Mouse (Mus musculus) midbrain, postnatal 0 days (tissue): ENCODE measurements at regions not wholly inside any gene's neighbourhood (a gene's known extent, or its start where the extent isn't known, plus 50 kb on each side); places are given as distances from the start of the nearest gene placed in this dataset.

Experiments used
- ATAC-seq: fragments of 200-750 bp; cut with Nextera tagmentation; 2 replicates; pipeline ENCODE4 v1.8.0; 2017; ENCODE audit warnings: moderate number of reproducible peaks, mild to moderate bottlenecking, moderate TSS enrichment, moderate library complexity; ENCODE audit not compliant: low FRiP score
- DNase-seq: peaks from one replicate; pipeline ENCODE4 v3.0.0-alpha.2; 2015; ENCODE audit warnings: low spot score
- H3K27ac ChIP-seq: fragments of 300-500 bp; sonication (generic); 2 replicates; pipeline ENCODE4 v1.5.1; 2014; ENCODE audit warnings: low read depth, mild to moderate bottlenecking, low read length, mixed read lengths
- H3K27me3 ChIP-seq: fragments of 300-500 bp; sonication (generic); 2 replicates; pipeline ENCODE4 v1.6.1; 2014; ENCODE audit warnings: low read length, control low read depth, mixed read lengths; ENCODE audit not compliant: insufficient read depth
- H3K36me3 ChIP-seq: fragments of 300-500 bp; sonication (generic); 2 replicates; pipeline ENCODE4 v1.6.1; 2014; ENCODE audit warnings: low read length, control low read depth, mixed read lengths; ENCODE audit not compliant: insufficient read depth
- H3K4me1 ChIP-seq: fragments of 300-500 bp; sonication (generic); 2 replicates; pipeline ENCODE4 v1.6.1; 2014; ENCODE audit warnings: mild to moderate bottlenecking, control low read depth, antibody characterized with exemption, low read length, mixed read lengths; ENCODE audit not compliant: insufficient read depth
- H3K4me2 ChIP-seq: fragments of 300-500 bp; sonication (generic); 2 replicates; pipeline ENCODE4 v1.6.1; 2014; ENCODE audit warnings: low read depth, mild to moderate bottlenecking, low read length, mixed read lengths; ENCODE audit not compliant: poor library complexity, severe bottlenecking
- H3K4me3 ChIP-seq: fragments of 300-500 bp; sonication (generic); 2 replicates; pipeline ENCODE4 v1.5.1; 2014; ENCODE audit warnings: low read depth, mild to moderate bottlenecking, low read length, moderate library complexity
- H3K9ac ChIP-seq: fragments of 300-500 bp; sonication (generic); replicated peaks from 2 replicates; pipeline ENCODE4 v1.6.1; 2014; ENCODE audit warnings: mild to moderate bottlenecking, low read length, moderate library complexity, mixed read lengths; ENCODE audit not compliant: poor library complexity, severe bottlenecking
- H3K9me3 ChIP-seq: fragments of 300-500 bp; sonication (generic); 2 replicates; pipeline ENCODE4 v1.6.1; 2016; ENCODE audit warnings: low read length, control low read depth
- CTCF ChIP-seq: IDR thresholded peaks from 2 replicates; pipeline ENCODE4 v1.5.1; 2016; ENCODE audit warnings: antibody characterized with exemption, mild to moderate bottlenecking
- WGBS: fragments of 180-500 bp; shearing (Covaris S2); extraction: QIAGEN DNeasy Blood & Tissue Kit; methylation state at CpG from one replicate; pipeline ENCODE4 v1.1.7; 2014; 5-methylcytosine and 5-hydroxymethylcytosine counted together

GRCm38 (mm10) chr3:123984028-123984427, 293.4 kb upstream of the Ndst3 start:
- ATAC-seq (no peak), DNase-seq (no peak)
- H3K4me3 ChIP-seq, result no peak overlapping the region
- H3K4me2 ChIP-seq, result no peak overlapping the region
- TF ChIP-seq CTCF, result no peak
- no peaks in the 10 kb centered on the region for H3K36me3 ChIP-seq
- H3K4me1 ChIP-seq, result no peaks in the 10 kb centered on the region
- WGBS, result 69% methylated on average over 1 of the region's 1 CpGs
- no peak overlapping the region for H3K27ac ChIP-seq
- H3K9me3 ChIP-seq, result no peaks in the 10 kb centered on the region
- no peak overlapping the region for H3K9ac ChIP-seq
- H3K27me3 ChIP-seq, result no peaks in the 10 kb centered on the region

DNA sequence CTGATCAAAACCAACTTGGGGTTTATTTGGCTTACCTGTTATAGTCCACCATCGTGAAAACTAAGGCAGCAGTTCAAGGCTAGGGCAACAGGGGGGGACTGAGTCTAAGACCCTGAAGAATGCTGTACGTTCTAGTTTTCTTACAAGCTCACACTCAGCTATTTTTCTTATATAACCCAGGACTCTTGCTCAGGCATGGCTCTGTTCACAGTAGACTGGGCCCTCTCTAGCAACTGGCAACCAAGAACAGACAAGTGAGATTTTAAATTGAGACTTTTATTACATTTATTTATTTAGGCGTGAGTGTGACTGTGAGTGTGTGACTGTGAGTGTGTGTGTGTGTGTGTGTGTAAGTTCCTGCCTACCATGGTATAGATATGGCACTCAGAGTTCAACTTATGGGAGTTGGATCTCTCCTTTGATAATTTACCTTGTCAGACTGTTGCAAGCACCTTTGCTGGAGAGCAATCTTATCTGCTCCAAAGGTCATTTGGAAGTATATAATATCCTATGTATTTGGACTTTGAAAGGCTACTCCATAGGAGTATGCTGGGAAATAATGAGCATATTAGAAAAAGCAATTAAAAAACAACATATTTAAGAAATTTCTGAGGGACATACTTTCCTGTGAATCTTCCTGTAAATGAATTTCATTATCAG, 309.4 kb upstream of the Ndst3 start:
- H3K36me3 ChIP-seq, result no peaks in the 10 kb centered on the region
- H3K4me1 ChIP-seq, result no peaks in the 10 kb centered on the region
- no peak for ATAC-seq
- no peak overlapping the region for H3K4me3 ChIP-seq
- no peak for DNase-seq
- WGBS, result 88% methylated on average over 3 of the region's 3 CpGs
- TF ChIP-seq CTCF, result no peak
- H3K9ac ChIP-seq, result no peak overlapping the region
- no peak overlapping the region for H3K27ac ChIP-seq
- no peak overlapping the region for H3K4me2 ChIP-seq
- no peaks in the 10 kb centered on the region for H3K27me3 ChIP-seq
- no peaks in the 10 kb centered on the region for H3K9me3 ChIP-seq

DNA sequence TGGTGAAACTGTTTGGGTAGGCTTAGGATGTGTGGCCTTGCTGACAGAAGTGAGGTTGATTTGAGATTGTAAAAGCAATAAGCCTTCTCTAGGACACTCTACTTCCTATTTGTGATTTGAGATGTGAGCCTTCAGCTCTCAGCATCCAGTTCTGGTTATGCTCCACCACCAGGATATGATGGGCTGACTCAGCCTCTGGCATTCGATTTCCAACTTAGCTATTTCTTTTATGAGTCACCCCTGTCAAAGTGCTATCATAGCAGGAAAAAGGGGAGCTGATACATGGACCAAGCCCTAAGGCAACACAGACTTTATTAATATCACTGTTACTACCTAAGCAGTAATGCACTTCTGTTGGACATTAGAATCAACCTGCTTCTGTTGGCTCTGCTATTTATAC, 310.2 kb upstream of the Ndst3 start:
- Histone ChIP-seq H3K36me3 (no peaks in the 10 kb centered on the region), H3K4me2 (no peak overlapping the region), H3K9me3 (no peaks in the 10 kb centered on the region), H3K4me3 (no peak overlapping the region), H3K27me3 (no peaks in the 10 kb centered on the region), H3K9ac (no peak overlapping the region), H3K4me1 (no peaks in the 10 kb centered on the region), H3K27ac (no peak overlapping the region)
- no peak for TF ChIP-seq CTCF
- ATAC-seq (no peak), DNase-seq (no peak)
- WGBS, result 82% methylated on average over 1 of the region's 1 CpGs

DNA sequence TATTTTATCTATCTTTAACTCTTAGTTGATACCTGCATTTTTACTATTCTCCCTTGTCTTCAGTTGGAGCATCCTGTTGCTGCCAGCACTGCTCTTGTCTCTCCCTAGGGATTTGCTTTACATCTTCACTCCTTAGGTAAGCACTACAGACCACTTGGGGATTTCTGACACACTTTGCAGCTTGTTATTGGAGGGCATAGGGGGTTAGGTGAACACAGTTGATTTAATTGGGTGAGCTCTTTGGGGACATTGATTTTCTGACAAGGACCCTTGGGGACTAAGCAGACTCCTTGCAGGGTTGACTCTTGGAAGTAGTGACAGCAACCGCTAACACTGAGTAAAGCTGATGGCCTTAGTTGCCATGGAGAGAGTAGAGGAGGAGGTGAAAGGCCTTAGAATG, 309.0 kb upstream of the Tram1l1 start:
- Histone ChIP-seq H3K4me1 (no peaks in the 10 kb centered on the region), H3K9ac (no peak overlapping the region), H3K27me3 (no peaks in the 10 kb centered on the region), H3K36me3 (no peaks in the 10 kb centered on the region), H3K4me2 (no peak overlapping the region), H3K4me3 (no peak overlapping the region), H3K27ac (no peak overlapping the region), H3K9me3 (no peaks in the 10 kb centered on the region)
- 55% methylated on average over 1 of the region's 1 CpGs for WGBS
- DNase-seq (no peak), ATAC-seq (no peak)
- no peak for TF ChIP-seq CTCF

GRCm38 (mm10) chr3:124018618-124019017, 302.0 kb upstream of the Tram1l1 start:
- Histone ChIP-seq H3K4me3 (no peak overlapping the region), H3K4me1 (no peaks in the 10 kb centered on the region), H3K9me3 (no peaks in the 10 kb centered on the region), H3K4me2 (no peak overlapping the region), H3K9ac (no peak overlapping the region), H3K36me3 (no peaks in the 10 kb centered on the region), H3K27me3 (no peaks in the 10 kb centered on the region), H3K27ac (no peak overlapping the region)
- WGBS, result 100% methylated on average over 1 of the region's 1 CpGs
- ATAC-seq, result no peak
- TF ChIP-seq CTCF, result no peak
- no peak for DNase-seq

DNA sequence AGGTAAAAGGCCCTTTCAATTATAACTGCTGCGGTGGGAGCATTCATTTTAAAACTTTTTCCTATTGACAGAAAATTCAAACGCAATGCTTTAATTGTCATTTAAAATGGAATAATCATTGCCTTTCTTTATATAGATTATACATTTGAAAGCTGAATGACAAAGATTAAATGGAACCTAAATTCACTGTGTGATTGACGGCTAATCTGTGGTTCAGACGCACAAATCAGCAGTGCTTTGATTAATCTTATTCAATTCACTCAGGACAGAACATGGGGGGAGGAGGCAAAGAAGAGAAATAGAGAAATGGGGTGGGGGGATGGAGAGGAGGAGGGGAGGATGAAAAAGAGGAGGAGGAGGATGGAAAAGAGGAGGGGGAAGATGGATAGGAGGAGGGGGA, 294.5 kb upstream of the Tram1l1 start:
- no peaks in the 10 kb centered on the region for H3K27me3 ChIP-seq
- 39% methylated on average over 4 of the region's 4 CpGs for WGBS
- H3K9me3 ChIP-seq, result no peaks in the 10 kb centered on the region
- H3K9ac ChIP-seq, result no peak overlapping the region
- ATAC-seq, result no peak
- H3K36me3 ChIP-seq, result no peaks in the 10 kb centered on the region
- no peak for TF ChIP-seq CTCF
- DNase-seq, result no peak
- no peak overlapping the region for H3K27ac ChIP-seq
- H3K4me2 ChIP-seq, result no peak overlapping the region
- no peaks in the 10 kb centered on the region for H3K4me1 ChIP-seq
- no peak overlapping the region for H3K4me3 ChIP-seq
